ENCODE assay signal across 9 mouse cellular contexts in genomic region chr6:67535777-67536054, GRCm38 (mm10). TPM values are rescaled to one million over a fixed set of nuclear protein-coding genes. Genes with fewer than 3 reads are reported as not detected.
A peak's percentile ranks its signal among the peaks of the same experiment; 100 is the strongest.
DNase-seq lines count a peak whose midpoint lies in the region; ATAC-seq lines count a peak whose summit lies in the region.
"Had no signal": no experiment of that assay in that cellular context is flagged by ENCODE, and none has a peak within 500 bp of the region (broad histone marks: within the 10 kb centered on the region; RNA-seq: fewer than 3 reads in every experiment).

Gene Tacstd2, minus strand, starts transcription at chr6:67535796.

- peak within 1 kb of the TSS; percentile 41 for H3K9ac ChIP-seq in heart, embryonic 16.5 days (ENCODE audit: low read length)
- H3K9ac ChIP-seq in limb, embryonic 13.5 days, result peak within 1 kb of the TSS; percentile 50
- H3K9ac ChIP-seq in neural tube, embryonic 12.5 days, result peak within 1 kb of the TSS; percentile 29; the same call in 1 of the 2 replicates

- no peak for DNase-seq in heart, postnatal 36 days
- DNase-seq in layer of hippocampus, postnatal 10 days (ENCODE audit: low spot score in 2 of 2), result no peak
- no peak for DNase-seq in ovary, postnatal 36 days (ENCODE audit: low spot score)
- DNase-seq in ovary, postnatal 10 days (ENCODE audit: low spot score), result no peak

- no peak within 1 kb of the TSS for H3K27ac ChIP-seq in heart, embryonic 16.5 days (ENCODE audit: low read length)
- no peak within 1 kb of the TSS for H3K27ac ChIP-seq in limb, embryonic 13.5 days
- no peak within 1 kb of the TSS for H3K27ac ChIP-seq in neural tube, embryonic 12.5 days
- H3K27ac ChIP-seq: macrophage had no signal

- WGBS in heart, embryonic 16.5 days, result 7% methylated on average over 8 of the region's 8 CpGs
- 4% methylated on average over 8 of the region's 8 CpGs for WGBS in limb, embryonic 13.5 days
- WGBS in neural tube, embryonic 12.5 days, result 6% methylated on average over 8 of the region's 8 CpGs

- intact Hi-C loops in heart, postnatal 36 days (cut with DNase I), result no loop called here

- peak within 1 kb of the TSS; percentile 56 for H3K4me3 ChIP-seq in heart, embryonic 16.5 days (ENCODE audit: low read length)
- H3K4me3 ChIP-seq in limb, embryonic 13.5 days, result peak within 1 kb of the TSS; percentile 46
- H3K4me3 ChIP-seq in neural tube, embryonic 12.5 days, result peak within 1 kb of the TSS; percentile 41

- peaks cover 49% of the 10 kb centered on the region for H3K27me3 ChIP-seq in heart, embryonic 16.5 days (ENCODE audit: control insufficient read depth, insufficient read depth, low read length)
- H3K27me3 ChIP-seq in limb, embryonic 13.5 days, result peaks cover 72% of the 10 kb centered on the region
- peaks cover 58% of the 10 kb centered on the region for H3K27me3 ChIP-seq in neural tube, embryonic 12.5 days (replicated peaks)

- ATAC-seq in heart, embryonic 16.5 days (replicated peaks; ENCODE audit: extremely low read depth, insufficient read depth, low FRiP score), result no peak
- no peak for ATAC-seq in granulocyte monocyte progenitor cell, adult 5-6 weeks (replicated peaks; ENCODE audit: poor library complexity, severe bottlenecking)
- no peak for ATAC-seq in limb, embryonic 13.5 days (ENCODE audit: low FRiP score, low read depth)
- ATAC-seq in neural tube, embryonic 12.5 days (ENCODE audit: low FRiP score, low read depth), result no peak

- peak within 1 kb of the TSS; percentile 90 for H3K4me2 ChIP-seq in heart, embryonic 16.5 days (ENCODE audit: low read depth, low read length)
- peak within 1 kb of the TSS; percentile 73 for H3K4me2 ChIP-seq in limb, embryonic 13.5 days (replicated peaks)
- peak within 1 kb of the TSS; percentile 79 for H3K4me2 ChIP-seq in neural tube, embryonic 12.5 days (replicated peaks)

- H3K4me1 ChIP-seq in heart, embryonic 16.5 days (ENCODE audit: control insufficient read depth, insufficient read depth, low read length), result peaks cover 12% of the 10 kb centered on the region
- H3K4me1 ChIP-seq in limb, embryonic 13.5 days, result peaks cover 26% of the 10 kb centered on the region
- H3K4me1 ChIP-seq in neural tube, embryonic 12.5 days, result peaks cover 16% of the 10 kb centered on the region

- no peaks in the 10 kb centered on the region for H3K36me3 ChIP-seq in heart, embryonic 16.5 days (ENCODE audit: control insufficient read depth, insufficient read depth)
- H3K36me3 ChIP-seq in limb, embryonic 13.5 days, result no peaks in the 10 kb centered on the region
- H3K36me3 ChIP-seq in neural tube, embryonic 12.5 days, result no peaks in the 10 kb centered on the region

- H3K9me3 ChIP-seq in heart, embryonic 16.5 days (replicated peaks; ENCODE audit: control insufficient read depth, low read length), result no peaks in the 10 kb centered on the region
- no peaks in the 10 kb centered on the region for H3K9me3 ChIP-seq in limb, embryonic 13.5 days
- no peaks in the 10 kb centered on the region for H3K9me3 ChIP-seq in neural tube, embryonic 12.5 days

RNA-seq across cellular contexts. Expression of gene Tacstd2, which starts in this region (rescaled TPM):
- 1.6 and 2.7 TPM in 2 replicates for polyA plus RNA-seq in heart, embryonic 16.5 days (2015; fragmentation: Nextera tagmentation; extraction: Ambion mirVana)
- total RNA-seq in heart, postnatal 36 days (2021), result not detected
- total RNA-seq in granulocyte monocyte progenitor cell, adult 5-6 weeks (2014; fragmentation: Nextera tagmentation), result 14.4 and 15.5 TPM in 2 replicates
- 11.3 and 11.7 TPM in 2 replicates for total RNA-seq in granulocyte monocyte progenitor cell, adult 5-6 weeks (2017)
- 45.5 and 48.4 TPM in 2 replicates for polyA plus RNA-seq in limb, embryonic 13.5 days (2015; fragmentation: Nextera tagmentation; extraction: Ambion mirVana)
- polyA plus RNA-seq in neural tube, embryonic 12.5 days (2016; fragmentation: Nextera tagmentation; extraction: Ambion mirVana), result 2.7 and 2.8 TPM in 2 replicates
- total RNA-seq in layer of hippocampus, postnatal 10 days (2021), result 1 to 10 TPM; 2.0 to 2.7 TPM

Comparison
In these comparisons a context has a peak if more than half of its experiments do, and no peak if none do; other contexts are left out.
1. RNA of gene Tacstd2 (polyA plus RNA-seq): 45.5 to 48.4 TPM in limb, embryonic 13.5 days; 2.7 to 2.8 TPM in neural tube, embryonic 12.5 days and 1.6 to 2.7 TPM in heart, embryonic 16.5 days; every median in the first group is over 10 times any median in the second.
2. Peak in every context shown above with its lines, with median percentiles within 50 percentile points of each other: H3K4me2 ChIP-seq, H3K4me3 ChIP-seq and H3K9ac ChIP-seq.